12 mouse cellular contexts compared by ENCODE assay signal in the genomic region with DNA sequence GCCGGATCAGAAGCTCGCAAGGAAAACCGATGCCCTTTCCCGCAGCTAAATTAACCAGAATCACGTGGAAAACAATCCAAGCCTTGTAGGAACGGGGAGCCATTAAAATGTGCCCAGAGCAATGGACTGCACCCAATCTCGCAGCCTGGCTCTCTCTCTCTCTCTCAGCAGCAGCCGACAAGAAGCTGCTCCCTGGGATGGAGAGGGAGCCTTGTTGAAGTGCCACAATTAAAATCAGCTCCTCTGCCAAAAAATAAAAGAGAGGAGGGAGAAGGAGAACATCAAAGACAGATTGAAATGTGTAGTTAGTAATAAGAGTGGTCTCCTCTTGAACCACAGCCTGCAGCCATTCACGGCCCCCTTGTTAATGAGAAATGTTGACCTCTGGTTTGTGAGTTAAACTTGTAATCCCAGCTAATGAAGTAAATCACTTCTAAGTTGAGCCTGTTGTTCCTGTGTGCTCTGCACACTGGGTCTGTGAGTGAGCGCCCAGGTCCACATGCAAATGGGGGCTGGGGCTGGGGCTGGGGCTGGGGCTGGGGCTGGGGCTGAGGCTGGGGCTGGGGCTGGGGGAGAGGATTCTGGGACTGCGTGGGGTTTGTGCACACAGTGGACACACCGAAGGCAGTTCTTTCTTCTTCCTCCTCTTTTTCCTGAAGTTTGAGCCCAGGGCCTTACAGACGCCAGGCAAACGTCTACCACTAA. TPM values are rescaled to one million over a fixed set of nuclear protein-coding genes. Genes with fewer than 3 reads are reported as not detected.
DNase-seq lines count a peak whose midpoint lies in the region; ATAC-seq and TF ChIP-seq lines count a peak whose summit lies in the region.
"Had no signal": no experiment of that assay in that cellular context is flagged by ENCODE, and none has a peak within 500 bp of the region (broad histone marks: within the 10 kb centered on the region; RNA-seq: fewer than 3 reads in every experiment).

No protein-coding gene starts in this region.

- H3K27ac ChIP-seq in kidney, adult 2 months (ENCODE audit: insufficient read depth, low read depth, low read length), result 0 out of 2 replicates have a peak overlapping the region, but pooled peaks have one; percentile 10
- peak overlapping the region; percentile 80 for H3K27ac ChIP-seq in embryonic facial prominence, embryonic 12.5 days
- H3K27ac ChIP-seq in hindbrain, embryonic 14.5 days, result peak overlapping the region; percentile 54
- peak overlapping the region; percentile 83 for H3K27ac ChIP-seq in limb, embryonic 13.5 days
- H3K27ac ChIP-seq: lung, embryonic 15.5 days had no signal

- WGBS in kidney, adult 2 months, result 43% methylated on average over 14 of the region's 14 CpGs
- WGBS in embryonic facial prominence, embryonic 12.5 days, result 17% methylated on average over 14 of the region's 14 CpGs
- WGBS in hindbrain, embryonic 14.5 days, result 41% methylated on average over 14 of the region's 14 CpGs
- 10% methylated on average over 14 of the region's 14 CpGs for WGBS in limb, embryonic 13.5 days

- no peak for ATAC-seq in embryonic facial prominence, embryonic 12.5 days (ENCODE audit: insufficient number of reproducible peaks, insufficient read depth, low FRiP score, low TSS enrichment)
- no peak; the same call in 1 of the 2 replicates for ATAC-seq in hindbrain, embryonic 14.5 days (ENCODE audit: low FRiP score)
- peak; percentile 55; the same call in 1 of the 2 replicates for ATAC-seq in limb, embryonic 13.5 days (ENCODE audit: low FRiP score, low read depth)

- no peak overlapping the region for H3K9ac ChIP-seq in embryonic facial prominence, embryonic 12.5 days
- H3K9ac ChIP-seq in hindbrain, embryonic 14.5 days, result no peak overlapping the region
- peak overlapping the region; percentile 39; the same call in 1 of the 2 replicates for H3K9ac ChIP-seq in limb, embryonic 13.5 days
- H3K9ac ChIP-seq: lung, embryonic 15.5 days had no signal

- TF ChIP-seq CTCF in kidney, adult 2 months (conservative IDR thresholded peaks at IDR 0.05; ENCODE audit: insufficient read depth, insufficient read length, low read depth, low read length), result no peak

- H3K4me1 ChIP-seq in kidney, adult 2 months (ENCODE audit: control insufficient read depth, insufficient read depth, low read length), result 0 out of 2 replicates have a peak, but pooled peaks cover 4% of the 10 kb centered on the region
- peaks cover 42% of the 10 kb centered on the region for H3K4me1 ChIP-seq in embryonic facial prominence, embryonic 12.5 days
- peaks cover 13% of the 10 kb centered on the region; the same call in 1 of the 2 replicates for H3K4me1 ChIP-seq in hindbrain, embryonic 14.5 days (replicated peaks; ENCODE audit: control insufficient read depth, insufficient read depth, low read length)
- H3K4me1 ChIP-seq in limb, embryonic 13.5 days, result peaks cover 50% of the 10 kb centered on the region

- no peaks in the 10 kb centered on the region for H3K27me3 ChIP-seq in kidney, adult 2 months (replicated peaks; ENCODE audit: control insufficient read depth, insufficient read depth, low read length)
- H3K27me3 ChIP-seq in embryonic facial prominence, embryonic 12.5 days, result no peaks in the 10 kb centered on the region
- H3K27me3 ChIP-seq in hindbrain, embryonic 14.5 days (ENCODE audit: control insufficient read depth, insufficient read depth, low read length), result no peaks in the 10 kb centered on the region
- H3K27me3 ChIP-seq in limb, embryonic 13.5 days, result no peaks in the 10 kb centered on the region
- H3K27me3 ChIP-seq: lung, embryonic 15.5 days had no signal

- no peaks in the 10 kb centered on the region for H3K36me3 ChIP-seq in kidney, adult 2 months (ENCODE audit: control insufficient read depth, insufficient read depth, low read length)
- H3K36me3 ChIP-seq in embryonic facial prominence, embryonic 12.5 days, result no peaks in the 10 kb centered on the region
- no peaks in the 10 kb centered on the region for H3K36me3 ChIP-seq in hindbrain, embryonic 14.5 days (replicated peaks; ENCODE audit: control insufficient read depth, insufficient read depth)
- H3K36me3 ChIP-seq in limb, embryonic 13.5 days, result no peaks in the 10 kb centered on the region
- H3K36me3 ChIP-seq: lung, embryonic 15.5 days had no signal

- H3K4me2 ChIP-seq in embryonic facial prominence, embryonic 12.5 days (replicated peaks), result no peak overlapping the region
- H3K4me2 ChIP-seq in hindbrain, embryonic 14.5 days (replicated peaks), result no peak overlapping the region
- H3K4me2 ChIP-seq in limb, embryonic 13.5 days (replicated peaks), result peak overlapping the region; percentile 36
- H3K4me2 ChIP-seq: lung, embryonic 15.5 days had no signal

- no peaks in the 10 kb centered on the region for H3K9me3 ChIP-seq in embryonic facial prominence, embryonic 12.5 days
- H3K9me3 ChIP-seq in hindbrain, embryonic 14.5 days (ENCODE audit: control insufficient read depth, low read length), result no peaks in the 10 kb centered on the region
- no peaks in the 10 kb centered on the region for H3K9me3 ChIP-seq in limb, embryonic 13.5 days
- H3K9me3 ChIP-seq: lung, embryonic 15.5 days had no signal

- no peak overlapping the region for H3K4me3 ChIP-seq in kidney, adult 2 months (ENCODE audit: insufficient read depth, low read depth, low read length)
- no peak overlapping the region for H3K4me3 ChIP-seq in embryonic facial prominence, embryonic 12.5 days
- no peak overlapping the region for H3K4me3 ChIP-seq in hindbrain, embryonic 14.5 days (replicated peaks; ENCODE audit: low read length)
- no peak overlapping the region for H3K4me3 ChIP-seq in limb, embryonic 13.5 days
- H3K4me3 ChIP-seq: lung, embryonic 15.5 days had no signal

- no peak for TF ChIP-seq POLR2A in kidney, adult 2 months (IDR thresholded peaks at IDR 0.05; ENCODE audit: low read depth, low read length)

- peak; percentile 51 for DNase-seq in kidney, adult 2 months
- DNase-seq in kidney, postnatal 4 days, result no peak
- DNase-seq in hindbrain, embryonic 14.5 days (ENCODE audit: low spot score), result no peak
- DNase-seq in adrenal gland, adult 18-20 months (ENCODE audit: low spot score in 2 of 2), result no peak
- no peak for DNase-seq in left cerebral cortex, adult 11 months (ENCODE audit: low spot score)
- DNase-seq in adrenal gland, adult 2 months, result no peak
- DNase-seq: adrenal gland, postnatal 36 days; B cell, adult 2 months; cerebellum, adult 9-10 months had no signal

RNA-seq across cellular contexts. Expression of a gene that starts 59.8 kb away (rescaled TPM):
- polyA plus RNA-seq in kidney, adult 2 months (2012; rRNA removed), result 18.3 and 19.8 TPM in 2 replicates
- 54.5 and 61.6 TPM in 2 replicates for polyA plus RNA-seq in embryonic facial prominence, embryonic 12.5 days (2016; fragmentation: Nextera tagmentation; extraction: Ambion mirVana)
- 12.3 and 13.0 TPM in 2 replicates for polyA plus RNA-seq in hindbrain, embryonic 14.5 days (2014; fragmentation: Nextera tagmentation; extraction: Ambion mirVana)
- polyA plus RNA-seq in limb, embryonic 13.5 days (2015; fragmentation: Nextera tagmentation; extraction: Ambion mirVana), result 42.8 and 45.7 TPM in 2 replicates
- 1 to 10 TPM; 7.2 to 8.0 TPM for total RNA-seq in adrenal gland, adult 18-20 months (2021)
- total RNA-seq in adrenal gland, adult 2 months (2021), result 10 to 100 TPM in 1 of 2 experiments, 1 to 10 TPM in 1; 5.3 to 14.4 TPM
- polyA plus RNA-seq in adrenal gland, adult 2 months (2012; rRNA removed), result 8.7 and 11.6 TPM in 2 replicates

Comparison
In these comparisons a context has a peak if more than half of its experiments do, and no peak if none do; other contexts are left out.
1. H3K27ac ChIP-seq: peak in every context shown above with its lines; median percentile 83 in limb, embryonic 13.5 days; 80 in embryonic facial prominence, embryonic 12.5 days; 54 in hindbrain, embryonic 14.5 days; 10 in kidney, adult 2 months.